In the genomic region with DNA sequence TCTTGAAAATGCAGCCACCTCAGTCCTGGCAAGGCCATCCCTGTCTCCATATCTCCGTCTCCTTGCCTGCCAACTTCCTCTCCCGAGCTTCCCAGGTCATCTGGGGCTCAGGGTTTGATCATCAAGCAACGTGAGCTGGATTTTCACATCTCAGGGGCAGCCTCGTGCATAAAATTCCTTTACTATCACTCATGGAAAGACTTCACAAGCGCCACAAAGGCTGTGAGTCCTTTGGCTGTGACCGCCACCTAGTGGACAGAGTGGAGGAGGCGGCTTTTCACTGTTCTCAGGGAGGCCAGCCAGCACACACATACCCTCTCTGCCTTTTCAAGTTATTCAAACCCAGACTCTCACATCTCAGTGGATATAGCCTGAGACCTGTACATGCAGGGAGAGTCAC, we compare ENCODE assay signal across 9 mouse cellular contexts. TPM values are rescaled to one million over a fixed set of nuclear protein-coding genes. Genes with fewer than 3 reads are reported as not detected.
DNase-seq lines count a peak whose midpoint lies in the region; ATAC-seq and TF ChIP-seq lines count a peak whose summit lies in the region.
"Had no signal": no experiment of that assay in that cellular context is flagged by ENCODE, and none has a peak within 500 bp of the region (broad histone marks: within the 10 kb centered on the region; RNA-seq: fewer than 3 reads in every experiment).

No protein-coding gene starts in this region.

- no peaks in the 10 kb centered on the region for H3K27me3 ChIP-seq in forebrain, embryonic 16.5 days (replicated peaks; ENCODE audit: control insufficient read depth, insufficient read depth, low read length)
- H3K27me3 ChIP-seq: lung, embryonic 15.5 days had no signal

- peak; percentile 65 for DNase-seq in ES-E14 (ENCODE audit: low read depth, low spot score)
- DNase-seq in c-Kit-positive CD71-positive TER-119-positive erythroid progenitor cells, embryonic 14.5 days (ENCODE audit: low spot score): peak; percentile 78
- peak; percentile 72 for DNase-seq in heart, postnatal 25 days (ENCODE audit: low spot score)
- DNase-seq in layer of hippocampus, adult 8-10 months (ENCODE audit: low spot score in 2 of 2): peak; percentile 71 to 85
- DNase-seq in lung, postnatal 10 days: peak; percentile 92
- DNase-seq in retina, adult 2 months (ENCODE audit: low read depth, low spot score): peak; percentile 60
- peak; percentile 88 for DNase-seq in thymus, postnatal 4 days

- H3K4me3 ChIP-seq in ES-E14 (ENCODE audit: insufficient read depth in 1 of 2, low read depth in 1 of 2, low read length in 2 of 2, poor library complexity in 1 of 2, severe bottlenecking in 1 of 2): no peak overlapping the region
- no peak overlapping the region for H3K4me3 ChIP-seq in forebrain, embryonic 16.5 days (replicated peaks; ENCODE audit: low read length)
- H3K4me3 ChIP-seq: lung, embryonic 15.5 days had no signal

- no peak overlapping the region for H3K4me2 ChIP-seq in forebrain, embryonic 16.5 days (ENCODE audit: low read length)
- H3K4me2 ChIP-seq: lung, embryonic 15.5 days had no signal

- H3K9me3 ChIP-seq in ES-E14 (ENCODE audit: control insufficient read depth, insufficient read depth, low read depth, low read length): no peaks in the 10 kb centered on the region
- H3K9me3 ChIP-seq in forebrain, embryonic 16.5 days (ENCODE audit: control insufficient read depth, low read length): no peaks in the 10 kb centered on the region
- H3K9me3 ChIP-seq: lung, embryonic 15.5 days had no signal

- no peak overlapping the region for H3K9ac ChIP-seq in ES-E14 (ENCODE audit: insufficient read depth, low read depth, low read length, poor library complexity, severe bottlenecking)
- H3K9ac ChIP-seq in forebrain, embryonic 16.5 days (replicated peaks; ENCODE audit: low read depth, low read length): no peak overlapping the region
- H3K9ac ChIP-seq: lung, embryonic 15.5 days had no signal

- intact Hi-C loops in heart, postnatal 25 days (cut with DNase I): loop anchor here (1.0 to 5.0 kb wide), 2 partner anchors 100 to 182 kb away; partner anchors contain the start of genes Iscu and Sart3

- 9% methylated on average over 7 of the region's 7 CpGs for WGBS in forebrain, embryonic 16.5 days

- in situ Hi-C loops in ES-E14 (cut with MboI; ENCODE audit: low sequenced_read_pairs in 2 of 2, unreplicated experiment in 2 of 2): no loop called here

- H3K36me3 ChIP-seq in ES-E14 (ENCODE audit: control insufficient read depth, insufficient read depth, low read length, poor library complexity, severe bottlenecking): peaks cover 15% of the 10 kb centered on the region; the same call in 1 of the 2 replicates
- peaks cover 5% of the 10 kb centered on the region for H3K36me3 ChIP-seq in forebrain, embryonic 16.5 days (ENCODE audit: control insufficient read depth, insufficient read depth)

- peak; percentile 62; the same call in 1 of the 2 replicates for ATAC-seq in forebrain, embryonic 16.5 days

- H3K4me1 ChIP-seq in ES-E14 (ENCODE audit: control insufficient read depth in 2 of 2, insufficient read depth in 2 of 2, low read length in 2 of 2, poor library complexity in 1 of 2): peaks cover 0 to 6% of the 10 kb centered on the region in 2 experiments; a peak in 2 of 4 replicates
- H3K4me1 ChIP-seq in forebrain, embryonic 16.5 days (replicated peaks; ENCODE audit: control insufficient read depth, insufficient read depth, low read length): peaks cover 15% of the 10 kb centered on the region

- H3K27ac ChIP-seq in ES-E14 (ENCODE audit: insufficient read depth, low read depth, low read length, poor library complexity, severe bottlenecking): no peak overlapping the region
- no peak overlapping the region for H3K27ac ChIP-seq in forebrain, embryonic 16.5 days (ENCODE audit: low read length)
- H3K27ac ChIP-seq: lung, embryonic 15.5 days had no signal

TF ChIP-seq in ES-E14, 5 proteins besides CTCF, POLR2A, EP300 and RAD21:
- TF ChIP-seq HCFC1 (IDR thresholded peaks at IDR 0.05; ENCODE audit: borderline replicate concordance, insufficient read depth, low read length): no peak
- TF ChIP-seq ZNF384 (IDR thresholded peaks at IDR 0.05; ENCODE audit: low read depth, low read length): no peak
- TF ChIP-seq ZC3H11A (IDR thresholded peaks at IDR 0.05; ENCODE audit: borderline replicate concordance, low read depth, low read length): no peak
- no peak for TF ChIP-seq MAFK (IDR thresholded peaks at IDR 0.05; ENCODE audit: insufficient read depth, low read depth, low read length)
- TF ChIP-seq CHD2 (IDR thresholded peaks at IDR 0.05; ENCODE audit: low read depth, low read length): no peak

RNA-seq across cellular contexts. Expression of gene Ssh1, which starts 39.3 kb away (rescaled TPM):
- 11.8 and 13.4 TPM in 2 replicates for total RNA-seq in ES-E14 (2012; rRNA removed)
- polyA plus RNA-seq in forebrain, embryonic 16.5 days (2015; fragmentation: Nextera tagmentation; extraction: Ambion mirVana): 11.2 and 12.4 TPM in 2 replicates
- 10 to 100 TPM; 13.4 to 16.9 TPM for total RNA-seq in heart, postnatal 25 days (2021)
- 10 to 100 TPM; 27.9 to 32.3 (median 29.3) TPM for total RNA-seq in layer of hippocampus, adult 8-10 months (2022)

RNA-seq across cellular contexts. Expression of gene Coro1c, which starts 45.9 kb away (rescaled TPM):
- 150 TPM in 2 replicates for total RNA-seq in ES-E14 (2012; rRNA removed)
- polyA plus RNA-seq in forebrain, embryonic 16.5 days (2015; fragmentation: Nextera tagmentation; extraction: Ambion mirVana): 230 and 234 TPM in 2 replicates
- 10 to 100 TPM; 34.5 to 35.2 TPM for total RNA-seq in heart, postnatal 25 days (2021)
- total RNA-seq in layer of hippocampus, adult 8-10 months (2022): 100 to 1,000 TPM in 1 of 4 experiments, 10 to 100 TPM in 3; 89.3 to 106 (median 94.0) TPM

RNA-seq across cellular contexts. Expression of gene Dao, which starts 49.1 kb away (rescaled TPM):
- 0.16 and 0.18 TPM in 2 replicates for total RNA-seq in ES-E14 (2012; rRNA removed)
- not detected in 2 replicates for polyA plus RNA-seq in forebrain, embryonic 16.5 days (2015; fragmentation: Nextera tagmentation; extraction: Ambion mirVana)
- not detected for total RNA-seq in heart, postnatal 25 days (2021)
- total RNA-seq in layer of hippocampus, adult 8-10 months (2022): under 1 TPM in 1 of 4 experiments, not detected in 3; 0.31 TPM
- polyA plus RNA-seq: lung, embryonic 15.5 days had no signal
